Mouse (Mus musculus): ENCODE measurements around the gene Tmem108. TPM values are rescaled to one million over a fixed set of nuclear protein-coding genes. Genes with fewer than 3 reads are reported as not detected.

The Tmem108 gene
- polyA plus RNA-seq, 1 experiment from 2014 or later: 66.1 TPM

DNA sequence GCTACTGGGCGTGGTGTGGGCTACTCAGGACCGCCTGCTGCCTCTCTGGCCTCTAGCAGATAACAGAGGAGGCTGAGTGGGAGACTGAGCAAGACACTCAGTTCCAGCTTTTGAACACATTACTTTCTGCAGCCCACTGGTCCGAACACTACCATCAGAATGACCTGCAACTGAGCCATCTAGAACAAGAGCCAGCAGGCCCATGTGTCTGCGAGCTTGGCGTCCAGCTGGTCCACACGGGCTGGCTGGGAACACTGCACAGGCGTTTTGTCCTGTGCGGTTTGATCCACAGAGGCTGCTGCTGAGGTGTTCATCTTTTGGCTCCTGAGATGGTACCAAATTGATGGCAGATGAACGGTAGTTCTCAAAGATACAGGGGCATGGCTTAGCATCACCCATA, 196.5 kb downstream of the Tmem108 start:
- no peak overlapping the region for H3K27ac ChIP-seq (replicated peaks)
- no peak overlapping the region for H3K9ac ChIP-seq
- H3K4me1 ChIP-seq: peaks cover 32% of the 10 kb centered on the region
- no peak overlapping the region for H3K4me2 ChIP-seq
- H3K36me3 ChIP-seq: peaks cover 5% of the 10 kb centered on the region
- no peak for ATAC-seq (ENCODE audit: extremely low read depth, insufficient number of reproducible peaks, low FRiP score, low TSS enrichment)
- no peak overlapping the region for H3K4me3 ChIP-seq
- H3K27me3 ChIP-seq (replicated peaks): no peaks in the 10 kb centered on the region
- H3K9me3 ChIP-seq: peaks cover 5% of the 10 kb centered on the region; the same call in 1 of the 2 replicates
- WGBS: 79% methylated on average over 9 of the region's 9 CpGs

DNA sequence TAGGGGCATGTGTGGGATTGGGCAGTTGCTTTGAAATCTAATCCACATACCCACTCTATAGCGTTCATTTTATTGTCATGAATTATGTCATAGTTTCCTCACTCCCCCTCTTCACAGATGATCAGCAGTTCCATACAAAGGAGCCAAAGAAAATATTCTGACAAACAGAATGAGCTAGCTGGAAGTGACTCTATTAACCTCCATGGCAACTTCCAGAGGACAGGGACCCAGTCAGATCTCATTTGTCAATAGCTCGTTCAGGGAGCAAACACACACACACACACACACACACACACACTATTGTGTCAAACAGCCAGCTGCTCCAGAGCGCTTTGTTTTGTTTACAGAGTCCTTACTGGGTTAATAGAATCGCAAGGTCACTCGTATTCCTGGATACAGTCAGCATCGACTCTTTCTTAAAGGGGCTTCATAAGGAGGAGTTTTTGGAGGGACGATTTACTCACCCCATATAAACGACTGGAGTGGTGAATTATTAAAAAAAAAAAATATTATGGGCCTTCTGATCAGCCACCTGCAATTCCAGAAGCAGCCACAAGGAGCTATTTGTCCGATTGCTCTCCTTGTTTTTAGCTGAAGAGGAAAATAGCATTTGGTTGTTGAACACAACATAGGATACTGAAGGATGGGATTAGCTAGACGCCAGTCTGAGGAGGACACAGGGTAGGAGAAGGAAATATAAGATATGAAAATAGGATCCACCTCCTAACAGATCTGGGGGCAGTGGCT, 197.6 kb downstream of the Tmem108 start:
- Histone ChIP-seq H3K27ac (replicated peaks) (peak overlapping the region; percentile 34), H3K4me2 (no peak overlapping the region), H3K9ac (no peak overlapping the region), H3K27me3 (replicated peaks) (no peaks in the 10 kb centered on the region), H3K4me1 (peaks cover 37% of the 10 kb centered on the region), H3K4me3 (no peak overlapping the region), H3K9me3 (peaks cover 5% of the 10 kb centered on the region; the same call in 1 of the 2 replicates), H3K36me3 (peaks cover 5% of the 10 kb centered on the region)
- ATAC-seq (ENCODE audit: extremely low read depth, insufficient number of reproducible peaks, low FRiP score, low TSS enrichment): no peak
- 52% methylated on average over 10 of the region's 10 CpGs for WGBS

DNA sequence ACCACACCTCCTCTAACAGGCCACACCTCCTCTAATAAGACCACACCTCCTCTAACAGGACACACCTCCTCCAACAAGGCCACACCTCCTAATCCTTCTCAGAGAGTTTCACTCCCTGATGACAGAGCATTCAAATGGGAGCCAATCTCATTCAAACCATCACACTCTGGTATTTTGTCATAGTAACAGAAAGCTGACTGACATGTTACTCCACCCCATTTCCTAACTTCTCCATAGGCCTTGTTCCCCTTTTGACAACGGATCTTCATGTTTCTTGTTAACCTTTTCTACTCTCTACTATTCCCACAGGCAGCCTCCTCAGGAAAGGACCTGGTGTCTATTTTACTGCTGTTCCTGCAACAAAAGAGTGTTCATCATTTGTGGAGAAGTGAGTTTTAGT, 199.6 kb downstream of the Tmem108 start:
- no peak overlapping the region for H3K4me2 ChIP-seq
- no peaks in the 10 kb centered on the region for H3K27me3 ChIP-seq (replicated peaks)
- no peak for ATAC-seq (ENCODE audit: extremely low read depth, insufficient number of reproducible peaks, low FRiP score, low TSS enrichment)
- H3K9ac ChIP-seq: no peak overlapping the region
- WGBS: 91% methylated on average over 1 of the region's 1 CpGs
- H3K27ac ChIP-seq (replicated peaks): no peak overlapping the region
- H3K4me1 ChIP-seq: peaks cover 41% of the 10 kb centered on the region
- H3K4me3 ChIP-seq: no peak overlapping the region
- H3K9me3 ChIP-seq: peaks cover 5% of the 10 kb centered on the region; the same call in 1 of the 2 replicates
- H3K36me3 ChIP-seq: peaks cover 5% of the 10 kb centered on the region

DNA sequence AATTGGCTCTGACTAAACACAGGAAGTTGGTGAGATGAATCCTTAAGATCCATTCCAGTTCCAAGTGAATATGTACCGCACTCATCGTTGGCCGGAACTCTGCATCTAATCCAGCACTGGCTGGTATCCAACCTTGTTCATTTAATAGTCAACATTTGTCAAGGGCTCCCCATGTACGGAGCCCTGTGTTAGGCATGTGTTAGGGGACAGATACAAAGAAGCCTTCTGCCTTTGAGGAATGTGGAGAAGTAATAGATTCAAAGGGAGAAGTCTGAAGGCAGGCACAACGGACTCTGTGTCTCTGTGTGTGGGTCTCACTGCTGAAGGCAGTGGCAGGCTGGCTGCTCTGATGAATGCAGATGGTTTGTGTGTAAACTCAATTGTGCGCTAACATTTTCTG, 202.9 kb downstream of the Tmem108 start:
- 53% methylated on average over 6 of the region's 6 CpGs for WGBS
- H3K4me3 ChIP-seq: no peak overlapping the region

DNA sequence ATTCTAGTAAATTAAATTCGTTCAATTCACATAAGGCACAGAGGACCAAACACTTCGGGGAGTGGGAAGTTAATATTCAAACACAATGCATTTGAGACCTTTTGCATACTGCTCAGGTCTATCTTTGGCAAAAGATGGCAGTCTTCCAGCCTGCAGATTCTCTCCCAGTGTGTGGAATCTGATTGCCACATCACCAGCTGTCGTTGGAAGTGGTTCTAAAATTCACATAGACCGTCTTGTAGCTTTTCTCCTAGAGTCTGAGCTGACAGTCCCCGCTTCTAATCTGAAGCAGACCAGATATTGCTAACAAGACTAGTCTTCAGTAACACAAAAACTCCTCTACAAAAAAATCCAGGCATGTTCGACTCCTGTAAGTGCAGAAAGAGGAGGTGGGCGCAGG, 203.4 kb downstream of the Tmem108 start:
- H3K27me3 ChIP-seq (replicated peaks): no peaks in the 10 kb centered on the region
- H3K4me1 ChIP-seq: peaks cover 36% of the 10 kb centered on the region
- no peak overlapping the region for H3K4me2 ChIP-seq
- peak overlapping the region; percentile 26; the same call in 1 of the 2 replicates for H3K27ac ChIP-seq (replicated peaks)
- H3K9ac ChIP-seq: no peak overlapping the region
- H3K36me3 ChIP-seq: peaks cover 5% of the 10 kb centered on the region
- WGBS: 57% methylated on average over 7 of the region's 7 CpGs
- no peak for ATAC-seq (ENCODE audit: extremely low read depth, insufficient number of reproducible peaks, low FRiP score, low TSS enrichment)
- no peak overlapping the region for H3K4me3 ChIP-seq
- H3K9me3 ChIP-seq: peaks cover 5% of the 10 kb centered on the region; the same call in 1 of the 2 replicates

More for the DNA sequence above, 202.9 kb downstream of the Tmem108 start:
- ATAC-seq (ENCODE audit: extremely low read depth, insufficient number of reproducible peaks, low FRiP score, low TSS enrichment): no peak
- H3K4me2 ChIP-seq: no peak overlapping the region
- peaks cover 36% of the 10 kb centered on the region for H3K4me1 ChIP-seq
- no peaks in the 10 kb centered on the region for H3K27me3 ChIP-seq (replicated peaks)
- H3K9me3 ChIP-seq: peaks cover 5% of the 10 kb centered on the region; the same call in 1 of the 2 replicates
- H3K36me3 ChIP-seq: peaks cover 5% of the 10 kb centered on the region
- H3K27ac ChIP-seq (replicated peaks): peak overlapping the region; percentile 26
- H3K9ac ChIP-seq: peak overlapping the region; percentile 20; the same call in 1 of the 2 replicates

DNA sequence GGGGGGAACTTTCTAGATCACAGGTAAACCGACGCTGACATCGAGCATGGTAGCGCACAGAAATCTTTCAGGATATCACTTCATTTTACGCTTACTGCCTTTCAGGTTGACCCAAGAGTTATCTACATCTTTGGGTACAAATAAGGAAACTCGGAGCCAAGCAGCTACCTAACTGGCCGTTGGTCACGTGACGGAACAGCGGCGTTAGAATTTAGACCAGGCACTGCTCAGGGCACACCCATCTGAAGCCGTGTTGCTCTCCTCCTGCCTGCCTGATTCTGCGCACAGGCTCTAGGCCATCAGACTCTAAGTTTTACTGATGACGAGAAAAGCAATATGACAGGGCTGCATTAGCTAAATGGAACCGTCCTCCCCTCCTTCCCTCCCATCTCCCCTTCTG, 204.6 kb downstream of the Tmem108 start:
- 84% methylated on average over 15 of the region's 15 CpGs for WGBS
- Histone ChIP-seq H3K4me1 (peaks cover 42% of the 10 kb centered on the region), H3K9me3 (peaks cover 2% of the 10 kb centered on the region; the same call in 1 of the 2 replicates), H3K4me3 (no peak overlapping the region), H3K9ac (no peak overlapping the region), H3K27me3 (replicated peaks) (no peaks in the 10 kb centered on the region), H3K4me2 (no peak overlapping the region), H3K27ac (replicated peaks) (no peak overlapping the region), H3K36me3 (peaks cover 2% of the 10 kb centered on the region)
- no peak for ATAC-seq (ENCODE audit: extremely low read depth, insufficient number of reproducible peaks, low FRiP score, low TSS enrichment)

DNA sequence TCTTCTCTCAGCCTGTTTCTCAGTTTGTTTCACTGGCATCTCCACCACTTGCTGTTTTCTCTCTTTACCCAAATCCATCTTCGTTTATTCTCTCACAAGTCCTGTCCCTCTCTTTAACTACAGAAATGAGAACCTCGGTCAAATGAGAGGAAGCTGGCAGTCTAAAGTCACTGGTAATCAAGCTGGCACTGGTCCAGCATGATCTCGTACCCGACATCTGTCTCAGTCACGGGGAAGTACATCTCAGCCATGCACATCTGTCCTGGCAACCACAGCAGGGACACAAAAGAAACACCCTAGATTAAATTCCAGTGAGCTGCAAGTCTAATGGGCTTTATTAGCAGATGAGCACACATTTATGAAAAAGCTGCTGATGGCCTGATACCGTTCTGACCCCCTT, 206.3 kb downstream of the Tmem108 start:
- ATAC-seq (ENCODE audit: extremely low read depth, insufficient number of reproducible peaks, low FRiP score, low TSS enrichment): no peak
- WGBS: 29% methylated on average over 6 of the region's 6 CpGs
- no peaks in the 10 kb centered on the region for H3K27me3 ChIP-seq (replicated peaks)
- H3K27ac ChIP-seq (replicated peaks): no peak overlapping the region
- no peak overlapping the region for H3K4me2 ChIP-seq
- no peak overlapping the region for H3K9ac ChIP-seq
- H3K4me3 ChIP-seq: no peak overlapping the region
- H3K4me1 ChIP-seq: peaks cover 38% of the 10 kb centered on the region
- H3K9me3 ChIP-seq: no peaks in the 10 kb centered on the region
- H3K36me3 ChIP-seq: no peaks in the 10 kb centered on the region

DNA sequence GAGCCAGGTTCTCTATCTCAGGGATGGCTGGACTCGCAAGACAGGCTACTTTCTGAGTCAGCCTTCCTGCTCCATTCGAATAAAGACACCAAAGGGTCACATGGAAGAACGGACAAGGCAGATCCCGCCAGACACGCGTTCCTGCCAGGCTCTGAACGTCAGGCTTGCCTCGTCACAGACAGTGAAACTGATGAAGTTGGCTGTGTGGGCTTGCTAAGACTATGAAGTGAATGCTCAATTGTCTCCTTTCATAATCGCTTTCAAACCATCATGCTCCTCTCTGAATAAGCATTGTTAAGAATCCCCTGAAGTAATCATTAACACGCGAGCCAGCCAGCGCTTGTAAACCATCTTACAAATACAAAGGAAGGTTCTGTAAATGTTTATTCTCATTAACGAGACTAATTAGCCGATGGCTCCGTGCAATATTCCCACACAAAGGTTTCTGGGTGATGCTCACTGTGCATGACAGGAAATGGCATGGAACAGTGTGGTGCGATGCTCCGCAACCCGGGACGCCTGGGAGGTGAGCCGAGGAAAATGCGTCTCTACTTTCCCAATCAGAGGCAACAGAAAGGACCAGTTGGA, 210.9 kb downstream of the Tmem108 start:
- Histone ChIP-seq H3K9ac (no peak overlapping the region), H3K4me2 (no peak overlapping the region), H3K27me3 (replicated peaks) (no peaks in the 10 kb centered on the region), H3K4me3 (no peak overlapping the region), H3K9me3 (no peaks in the 10 kb centered on the region), H3K36me3 (no peaks in the 10 kb centered on the region), H3K4me1 (peaks cover 20% of the 10 kb centered on the region), H3K27ac (replicated peaks) (no peak overlapping the region)
- 76% methylated on average over 21 of the region's 21 CpGs for WGBS
- ATAC-seq (ENCODE audit: extremely low read depth, insufficient number of reproducible peaks, low FRiP score, low TSS enrichment): no peak

DNA sequence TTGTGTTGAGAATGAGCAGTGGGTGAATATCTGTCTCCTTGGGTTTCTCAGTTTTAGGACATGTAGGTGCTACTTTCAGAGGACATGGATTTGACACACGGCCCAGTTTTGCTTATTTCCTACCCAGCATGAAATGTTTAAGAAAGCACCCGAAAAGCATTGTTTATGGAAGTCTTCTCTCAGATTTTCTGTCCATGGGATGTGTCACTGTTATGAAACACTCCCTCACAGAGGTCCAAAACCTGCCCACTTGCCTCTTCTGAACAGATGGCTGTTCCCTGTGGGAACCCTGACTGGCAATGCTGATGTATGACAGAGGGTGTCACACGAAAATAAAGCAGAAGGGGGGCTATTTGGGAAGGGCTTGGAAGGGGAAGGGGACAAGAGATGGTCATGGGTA, 212.5 kb downstream of the Tmem108 start:
- no peak for ATAC-seq (ENCODE audit: extremely low read depth, insufficient number of reproducible peaks, low FRiP score, low TSS enrichment)
- H3K4me1 ChIP-seq: peaks cover 13% of the 10 kb centered on the region
- H3K36me3 ChIP-seq: no peaks in the 10 kb centered on the region
- H3K27ac ChIP-seq (replicated peaks): no peak overlapping the region
- 73% methylated on average over 3 of the region's 3 CpGs for WGBS
- no peak overlapping the region for H3K9ac ChIP-seq
- no peak overlapping the region for H3K4me3 ChIP-seq
- H3K4me2 ChIP-seq: no peak overlapping the region
- H3K27me3 ChIP-seq (replicated peaks): no peaks in the 10 kb centered on the region
- no peaks in the 10 kb centered on the region for H3K9me3 ChIP-seq

DNA sequence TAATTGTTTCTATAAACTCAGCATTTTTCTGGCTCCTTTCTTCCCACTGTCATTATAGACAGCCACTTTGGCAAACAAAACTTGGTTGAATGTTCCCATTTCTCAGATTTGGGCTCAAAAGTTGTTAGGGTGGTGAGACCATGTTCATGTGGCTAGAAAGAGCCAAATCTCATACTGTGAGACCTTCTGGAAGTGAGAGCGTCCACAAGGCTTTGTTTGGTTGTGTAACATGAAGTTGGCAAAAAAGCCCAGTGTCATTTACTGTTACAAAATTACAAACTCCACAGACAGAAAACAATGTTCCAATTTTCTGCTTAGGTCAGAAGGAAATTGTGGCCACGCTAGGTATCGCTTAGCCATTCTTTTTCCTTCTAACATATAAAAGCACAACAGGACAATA, 213.0 kb downstream of the Tmem108 start:
- Histone ChIP-seq H3K27ac (replicated peaks) (no peak overlapping the region), H3K4me3 (no peak overlapping the region), H3K27me3 (replicated peaks) (no peaks in the 10 kb centered on the region), H3K9me3 (no peaks in the 10 kb centered on the region), H3K9ac (no peak overlapping the region), H3K4me2 (no peak overlapping the region), H3K4me1 (peaks cover 16% of the 10 kb centered on the region), H3K36me3 (no peaks in the 10 kb centered on the region)
- WGBS: 90% methylated on average over 3 of the region's 3 CpGs
- ATAC-seq (ENCODE audit: extremely low read depth, insufficient number of reproducible peaks, low FRiP score, low TSS enrichment): no peak

DNA sequence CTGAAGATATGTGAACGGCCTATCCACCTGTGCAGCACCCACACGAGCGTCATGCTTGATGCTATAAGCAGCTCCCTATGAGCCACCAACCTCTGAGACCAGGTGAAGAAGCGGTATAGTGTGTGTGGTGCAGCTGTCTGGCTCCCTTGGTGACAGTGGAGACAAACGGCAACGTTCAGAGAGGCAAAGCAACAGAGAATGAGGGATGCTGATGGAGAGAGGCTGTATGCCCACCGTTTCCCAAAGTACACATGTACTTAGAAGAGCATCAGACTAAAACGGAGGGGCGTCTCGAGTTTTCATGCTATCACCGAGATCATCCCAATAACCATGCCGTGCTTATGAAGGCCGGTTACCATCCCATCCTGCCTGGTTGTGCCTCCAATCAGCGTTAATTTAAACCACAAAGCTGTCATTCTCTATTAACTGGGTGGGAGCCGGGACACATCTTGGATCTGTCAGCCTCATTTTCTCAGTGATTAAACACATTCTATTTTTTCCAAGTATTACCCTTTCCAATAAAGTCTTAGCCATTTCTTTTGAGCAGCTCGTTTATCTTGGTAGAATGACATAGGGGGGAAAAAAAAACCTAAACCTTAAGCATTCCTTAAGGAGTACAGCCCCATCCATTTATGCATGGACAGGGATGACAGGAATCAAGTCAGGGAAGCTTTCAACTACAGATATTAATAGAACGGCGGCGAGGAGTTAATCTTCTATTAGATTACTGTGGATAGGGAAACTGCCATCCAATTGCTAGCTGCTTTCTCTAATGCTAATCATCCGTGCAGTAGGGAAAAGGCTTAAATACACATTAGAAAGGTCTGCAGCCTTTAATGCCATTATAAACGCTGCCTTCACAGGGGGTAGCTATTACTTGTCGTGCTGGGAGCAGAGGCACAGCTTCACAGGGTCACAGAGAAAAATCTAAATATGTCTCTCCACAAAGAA, 214.7 kb downstream of the Tmem108 start:
- no peak for ATAC-seq (ENCODE audit: extremely low read depth, insufficient number of reproducible peaks, low FRiP score, low TSS enrichment)
- WGBS: 72% methylated on average over 22 of the region's 22 CpGs

More for the DNA sequence above, 214.7 kb downstream of the Tmem108 start:
- Histone ChIP-seq H3K27me3 (replicated peaks) (no peaks in the 10 kb centered on the region), H3K4me3 (no peak overlapping the region), H3K9ac (no peak overlapping the region), H3K4me1 (peaks cover 12% of the 10 kb centered on the region), H3K9me3 (no peaks in the 10 kb centered on the region), H3K36me3 (no peaks in the 10 kb centered on the region), H3K27ac (replicated peaks) (no peak overlapping the region), H3K4me2 (no peak overlapping the region)

Data from heart, embryonic 13.5 days (tissue).